Mouse (Mus musculus) fat pad, adult 2 months (tissue): ENCODE results near the gene Nub1.

Experiments used
- DNase-seq: peaks from one replicate; pipeline ENCODE4 v3.0.0-alpha.2; 2011; ENCODE audit warnings: low read depth, low spot score; ENCODE audit errors: extremely low read depth

The Nub1 gene

GRCm38 (mm10) chr5:24696704-24697103 is 11.4 kb downstream of the Nub1 start:
- no peak for DNase-seq

GRCm38 (mm10) chr5:24701271-24701670 is 15.9 kb downstream of the Nub1 start:
- no peak for DNase-seq

- no peak for DNase-seq
Observed at GRCm38 (mm10) chr5:24704615-24705014, 19.3 kb downstream of the Nub1 start.

GRCm38 (mm10) chr5:24709962-24710361 is 24.6 kb downstream of the Nub1 start:
- no peak for DNase-seq

- no peak for DNase-seq
Observed at GRCm38 (mm10) chr5:24711615-24712014, 26.3 kb downstream of the Nub1 start.

GRCm38 (mm10) chr5:24713199-24713598 is 27.9 kb downstream of the Nub1 start:
- DNase-seq: no peak

- no peak for DNase-seq
Observed at GRCm38 (mm10) chr5:24713987-24714386, 28.7 kb downstream of the Nub1 start.

- DNase-seq: no peak
Observed at GRCm38 (mm10) chr5:24718076-24718475, 32.7 kb downstream of the Nub1 start.

- DNase-seq: no peak
Observed at GRCm38 (mm10) chr5:24719852-24720251, 34.5 kb downstream of the Nub1 start.

- no peak for DNase-seq
Observed at GRCm38 (mm10) chr5:24723527-24724269, 38.4 kb downstream of the Nub1 start.

GRCm38 (mm10) chr5:24724270-24724634 is 38.9 kb downstream of the Nub1 start:
- no peak for DNase-seq

GRCm38 (mm10) chr5:24724805-24725204 is 39.5 kb downstream of the Nub1 start:
- no peak for DNase-seq

GRCm38 (mm10) chr5:24725897-24726296 is 40.6 kb downstream of the Nub1 start:
- no peak for DNase-seq

GRCm38 (mm10) chr5:24726901-24727836 is 41.8 kb downstream of the Nub1 start:
- DNase-seq: no peak

GRCm38 (mm10) chr5:24729797-24730487 is 44.6 kb downstream of the Nub1 start:
- DNase-seq: no peak

GRCm38 (mm10) chr5:24730488-24730871 is 45.1 kb downstream of the Nub1 start, which contains the start of gene Wdr86:
TSS of gene Wdr86 (minus strand) at chr5:24730727.
- DNase-seq: no peak

- DNase-seq: no peak
Observed at GRCm38 (mm10) chr5:24730986-24731385, 45.7 kb downstream of the Nub1 start.

- no peak for DNase-seq
Observed at GRCm38 (mm10) chr5:24733134-24733533, 47.8 kb downstream of the Nub1 start.

- DNase-seq: no peak
Observed at GRCm38 (mm10) chr5:24733771-24734426, 48.6 kb downstream of the Nub1 start.

- no peak for DNase-seq
Observed at GRCm38 (mm10) chr5:24737595-24737994, 52.3 kb downstream of the Nub1 start.

- DNase-seq: no peak
Observed at GRCm38 (mm10) chr5:24738517-24738916, 53.2 kb downstream of the Nub1 start.
